Mouse (Mus musculus) cerebellum, adult 2 months (tissue): ENCODE measurements at regions not wholly inside any gene's neighbourhood (a gene's known extent, or its start where the extent isn't known, plus 50 kb on each side); places are given as distances from the start of the nearest gene placed in this dataset.

Experiments used
- CTCF ChIP-seq: fragments of 200-500 bp; IDR thresholded peaks from 2 replicates; pipeline ENCODE4 v1.5.1; 2011; ENCODE audit warnings: low read depth, mild to moderate bottlenecking, control low read depth, low read length, moderate library complexity, borderline replicate concordance; ENCODE audit not compliant: insufficient read depth
- POLR2A ChIP-seq: fragments of 200-500 bp; IDR thresholded peaks from 2 replicates; pipeline ENCODE4 v1.6.1; 2011; ENCODE audit warnings: low read length, control low read depth, borderline replicate concordance; ENCODE audit not compliant: insufficient read depth

DNA sequence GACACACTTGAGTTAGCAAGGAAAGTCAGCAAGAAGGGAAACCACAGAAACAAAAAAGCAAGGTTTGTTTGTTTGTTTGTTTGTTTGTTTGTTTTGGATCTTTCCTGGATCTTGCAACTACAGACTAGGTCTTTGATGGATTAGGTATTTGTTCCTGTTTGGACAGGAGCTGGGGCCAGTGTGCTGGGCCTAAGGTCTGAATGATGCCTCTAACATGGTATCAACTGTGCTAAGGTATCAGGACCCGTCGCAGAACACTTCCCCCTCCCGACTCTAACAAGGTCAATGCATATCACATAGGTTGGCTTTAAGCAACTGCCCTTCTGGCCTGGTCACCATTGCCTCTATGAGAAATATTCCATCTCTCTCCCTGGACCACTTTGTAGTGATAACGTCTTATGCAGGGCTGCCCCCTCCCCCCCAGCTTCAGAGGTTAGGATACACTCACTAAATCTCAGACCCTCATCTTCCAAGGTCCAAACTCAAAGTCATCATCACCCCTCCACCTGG is 103.3 kb upstream of the Cpsf6 start:
- TF ChIP-seq POLR2A (no peak), CTCF (no peak)
